Mouse (Mus musculus) adrenal gland, postnatal 14 days (tissue): ENCODE data around the gene Dnajc5. TPM values are rescaled to one million over a fixed set of nuclear protein-coding genes. Genes with fewer than 3 reads are reported as not detected.
A peak's percentile ranks its signal among the peaks of the same experiment; 100 is the strongest.

Experiments
- DNase-seq: peaks from one replicate; pipeline ENCODE4 v3.0.0; 2021; ENCODE audit warnings: mixed read lengths
- long read RNA-seq, 2 experiments: library from polyadenylated mRNA; stranded (forward); transcript quantifications; one replicate each; pipeline ENCODE4 v2.0.0; 2021
- total RNA-seq: library from RNA; stranded (reverse); gene quantifications from 2 replicates; pipeline ENCODE4 v1.2.3, GENCODE M21; 2021

Dnajc5 gene
- total RNA-seq: 77.3 and 89.9 TPM in 2 replicates
- long read RNA-seq, experiment 1, full-length matches to known transcripts: 39 of 58 reads
- long read RNA-seq, experiment 1, partial matches to known transcripts: 1 of 58 reads
- long read RNA-seq, experiment 1, other reads (novel, unspliced or antisense): 18 of 58 reads
- long read RNA-seq, experiment 2, full-length matches to known transcripts: 41 of 62 reads
- long read RNA-seq, experiment 2, partial matches to known transcripts: 2 of 62 reads
- long read RNA-seq, experiment 2, other reads (novel, unspliced or antisense): 19 of 62 reads

GRCm38 (mm10) chr2:181520118-181520935 is at the start of gene Dnajc5:
Gene Dnajc5, plus strand, starts transcription at chr2:181520485.
- DNase-seq: peak; percentile 99

- peak; percentile 72 for DNase-seq
Observed at GRCm38 (mm10) chr2:181471246-181471645, 49.0 kb upstream of the Dnajc5 start.

GRCm38 (mm10) chr2:181472256-181472827 is 47.9 kb upstream of the Dnajc5 start:
- DNase-seq: peak; percentile 46

DNA sequence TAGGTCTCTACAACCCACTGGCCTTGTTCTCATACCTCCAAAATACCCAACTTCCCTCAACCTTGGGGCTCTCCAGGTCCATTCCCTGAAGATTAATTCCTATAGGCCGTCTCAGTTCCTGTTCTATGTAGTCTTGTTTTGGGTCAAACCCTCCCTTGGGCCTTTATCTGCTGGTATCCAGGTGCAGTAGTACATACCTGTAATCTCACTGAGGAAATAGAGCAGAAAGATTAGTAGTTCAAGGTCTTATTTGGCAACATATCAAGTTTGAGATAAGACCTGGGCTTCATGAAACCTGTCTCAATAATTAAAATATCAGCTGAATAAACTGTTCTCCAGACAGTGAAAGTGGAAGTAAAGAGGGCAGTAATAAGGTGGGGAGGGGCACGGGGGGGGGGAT is 37.2 kb upstream of the Dnajc5 start:
- no peak for DNase-seq

DNA sequence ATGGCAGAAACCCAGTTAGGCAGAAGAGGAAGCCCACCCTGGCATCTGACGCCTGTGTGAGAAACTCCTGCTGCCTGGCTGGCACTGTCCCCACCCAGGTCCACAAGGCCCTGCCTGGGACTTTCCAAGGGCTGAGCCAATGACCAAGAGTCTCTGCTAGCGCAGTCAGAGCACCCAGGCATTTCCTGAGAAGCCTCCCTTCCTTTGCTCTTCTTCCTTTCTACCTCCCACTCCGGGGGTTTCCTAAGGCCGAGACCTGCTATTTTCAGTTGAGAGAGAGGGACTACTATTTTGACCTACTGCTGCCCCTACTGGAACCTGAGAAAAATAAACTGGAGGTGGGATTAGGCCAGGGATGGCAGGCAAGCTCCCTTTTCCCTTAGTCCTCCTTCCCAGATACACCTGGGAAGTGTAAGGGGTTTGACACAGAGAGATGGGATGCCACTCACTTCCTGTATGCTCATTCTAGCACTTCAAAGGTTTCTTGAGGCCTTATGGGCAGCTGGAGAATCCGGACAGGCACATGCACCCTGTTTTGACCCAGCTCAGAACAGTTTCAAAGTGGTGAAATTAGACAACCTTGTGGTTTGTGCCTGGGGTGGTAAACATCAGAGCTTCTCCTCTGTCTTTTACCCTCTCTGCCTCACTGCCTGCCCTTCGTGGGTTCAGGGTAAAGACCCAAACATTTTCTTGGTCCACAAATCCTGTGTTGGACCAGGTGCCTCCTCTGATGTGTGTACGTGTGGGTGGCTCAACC is 36.5 kb upstream of the Dnajc5 start:
- peak; percentile 63 for DNase-seq

GRCm38 (mm10) chr2:181484456-181485233 is 35.6 kb upstream of the Dnajc5 start:
- DNase-seq: peak; percentile 68

- no peak for DNase-seq
Observed at GRCm38 (mm10) chr2:181485741-181486140, 34.5 kb upstream of the Dnajc5 start.

DNA sequence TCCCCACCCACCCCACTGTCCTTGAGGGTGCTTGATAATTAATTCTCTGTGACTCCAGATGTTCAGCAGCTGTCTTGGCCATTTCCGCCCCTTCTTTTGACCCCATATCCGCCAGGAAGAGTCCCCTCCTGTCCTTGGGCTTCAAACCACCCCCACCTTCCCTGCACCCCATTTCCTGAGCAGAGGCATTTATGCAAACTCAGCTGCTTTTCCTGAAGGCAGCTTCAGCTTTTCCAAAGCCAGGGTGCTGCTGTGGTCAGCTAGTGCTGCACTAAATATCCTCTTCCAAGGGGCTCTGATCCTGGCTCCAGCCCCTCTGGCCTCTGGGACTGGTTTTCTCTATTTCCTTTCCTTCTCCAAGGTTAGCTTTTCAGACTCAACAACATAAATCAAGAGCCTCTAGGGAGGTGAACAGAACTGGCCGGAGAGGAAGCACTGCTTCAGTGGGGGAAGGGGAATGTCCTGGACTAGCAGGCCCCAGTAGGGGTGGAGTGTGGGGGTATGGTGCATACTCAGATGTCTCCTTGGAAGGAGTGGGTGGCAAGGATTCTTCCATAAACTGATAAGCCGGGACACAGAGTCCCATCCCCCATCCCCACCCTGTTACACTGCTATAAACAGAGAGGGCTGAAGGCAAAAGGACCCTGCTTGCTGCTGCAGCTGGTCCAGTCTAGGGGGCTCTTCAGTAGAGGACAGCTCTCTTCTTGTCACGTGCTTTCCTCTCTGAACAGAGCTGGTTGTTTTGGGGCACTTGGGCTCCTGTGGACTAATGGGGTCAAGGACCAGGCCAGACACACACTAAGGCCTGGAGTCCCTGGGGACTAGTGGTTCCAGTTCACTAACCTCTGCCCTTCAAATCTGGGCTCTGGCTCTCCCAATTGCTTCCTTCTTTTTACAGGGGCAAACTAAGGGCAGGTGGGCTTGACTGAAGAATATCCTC is 32.7 kb upstream of the Dnajc5 start:
- DNase-seq: peak; percentile 86

DNA sequence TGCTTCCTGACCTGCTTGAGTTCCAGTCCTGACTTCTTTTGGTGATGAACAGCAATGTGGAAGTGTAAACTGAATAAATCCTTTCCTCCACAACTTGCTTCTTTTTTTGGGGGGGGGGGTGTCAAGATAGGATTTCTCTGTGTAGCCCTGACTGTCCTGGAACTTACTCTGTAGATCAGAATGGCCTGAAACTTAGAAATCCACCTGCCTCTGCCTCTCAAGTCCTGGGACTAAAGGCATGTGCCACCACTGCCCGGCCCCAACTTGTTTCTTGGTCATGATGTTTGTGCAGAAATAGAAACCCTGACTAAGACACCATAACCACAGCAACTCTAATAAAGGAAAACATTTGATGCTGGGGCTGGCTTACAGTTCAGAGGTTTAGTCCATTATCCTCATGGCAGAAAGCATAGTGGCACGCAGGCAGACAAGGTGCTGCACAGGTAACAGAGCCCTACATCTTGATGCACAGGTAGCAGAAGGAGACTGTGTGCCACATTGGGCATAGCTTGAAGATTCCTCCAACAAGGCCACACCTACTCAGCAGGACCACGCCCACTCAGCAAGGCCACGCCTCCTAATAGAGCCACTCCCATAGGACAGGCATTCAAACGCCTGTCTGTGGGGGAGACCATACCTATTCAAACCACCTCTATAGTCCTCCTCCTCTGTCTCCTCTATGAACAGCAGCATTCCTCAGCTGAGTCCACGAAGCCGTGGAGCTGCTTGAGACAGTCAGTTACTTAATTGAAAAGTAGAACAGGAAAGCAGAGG is 28.7 kb upstream of the Dnajc5 start:
- DNase-seq: peak; percentile 69

GRCm38 (mm10) chr2:181492206-181492605 is 28.1 kb upstream of the Dnajc5 start:
- DNase-seq: no peak

DNA sequence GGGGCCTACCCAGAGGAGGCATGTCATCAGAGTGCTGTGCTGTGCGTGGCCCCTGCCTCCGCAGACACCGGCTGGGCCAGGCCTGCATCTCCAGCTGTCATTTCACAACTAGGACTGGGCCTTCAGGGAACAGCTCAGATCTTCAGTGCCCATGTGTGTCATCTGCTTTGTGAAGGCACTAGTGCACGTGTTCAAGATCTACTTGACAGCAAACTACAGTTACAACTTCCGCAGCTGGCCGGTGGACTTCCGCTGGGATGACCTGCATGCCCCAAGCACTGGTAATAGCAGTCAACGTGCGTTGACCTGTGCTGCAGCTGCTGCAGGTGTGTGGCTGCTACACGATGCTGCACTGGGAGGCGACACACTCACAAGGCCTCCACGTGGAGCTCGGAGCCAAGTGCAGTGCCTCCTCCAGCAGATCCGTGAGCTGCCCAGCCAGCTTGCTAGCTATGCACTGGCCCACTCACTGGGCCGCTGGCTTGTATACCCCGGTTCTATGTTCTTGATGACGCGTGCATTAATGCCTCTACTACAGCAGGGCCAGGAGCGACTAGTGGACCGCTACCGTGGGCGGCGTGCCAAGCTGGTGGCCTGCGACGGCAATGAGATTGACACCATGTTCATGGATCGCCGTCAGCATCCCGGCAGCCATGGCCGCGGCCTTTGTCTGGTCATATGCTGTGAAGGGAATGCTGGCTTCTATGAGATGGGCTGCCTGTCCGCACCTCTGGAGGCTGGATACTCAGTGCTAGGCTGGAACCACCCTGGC is 26.9 kb upstream of the Dnajc5 start, which contains the start of gene Abhd16b:
Gene Abhd16b (plus strand): TSS at position 51 of the 772 bp plus-strand sequence.
- DNase-seq: no peak

- no peak for DNase-seq
Observed at GRCm38 (mm10) chr2:181494266-181494945, 25.9 kb upstream of the Dnajc5 start.

DNA sequence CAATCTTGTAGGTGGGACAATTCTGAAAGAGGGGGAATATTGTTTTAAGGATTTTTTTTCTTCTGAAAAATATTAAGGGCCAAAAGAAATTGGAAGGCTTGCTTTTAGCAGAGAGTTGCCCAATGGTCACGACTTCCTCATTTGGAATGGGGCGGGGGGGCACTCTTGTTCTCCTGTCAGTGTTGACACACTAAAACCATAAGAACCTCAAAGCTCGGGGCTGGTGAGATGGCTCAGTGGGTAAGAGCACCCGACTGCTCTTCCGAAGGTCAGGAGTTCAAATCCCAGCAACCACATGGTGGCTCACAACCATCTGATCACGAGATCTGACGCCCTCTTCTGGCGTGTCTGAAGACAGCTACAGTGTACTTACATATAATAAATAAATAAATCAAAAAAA is 24.4 kb upstream of the Dnajc5 start:
- DNase-seq: peak; percentile 26

- peak; percentile 88 for DNase-seq
Observed at GRCm38 (mm10) chr2:181496281-181496680, 24.0 kb upstream of the Dnajc5 start.

DNA sequence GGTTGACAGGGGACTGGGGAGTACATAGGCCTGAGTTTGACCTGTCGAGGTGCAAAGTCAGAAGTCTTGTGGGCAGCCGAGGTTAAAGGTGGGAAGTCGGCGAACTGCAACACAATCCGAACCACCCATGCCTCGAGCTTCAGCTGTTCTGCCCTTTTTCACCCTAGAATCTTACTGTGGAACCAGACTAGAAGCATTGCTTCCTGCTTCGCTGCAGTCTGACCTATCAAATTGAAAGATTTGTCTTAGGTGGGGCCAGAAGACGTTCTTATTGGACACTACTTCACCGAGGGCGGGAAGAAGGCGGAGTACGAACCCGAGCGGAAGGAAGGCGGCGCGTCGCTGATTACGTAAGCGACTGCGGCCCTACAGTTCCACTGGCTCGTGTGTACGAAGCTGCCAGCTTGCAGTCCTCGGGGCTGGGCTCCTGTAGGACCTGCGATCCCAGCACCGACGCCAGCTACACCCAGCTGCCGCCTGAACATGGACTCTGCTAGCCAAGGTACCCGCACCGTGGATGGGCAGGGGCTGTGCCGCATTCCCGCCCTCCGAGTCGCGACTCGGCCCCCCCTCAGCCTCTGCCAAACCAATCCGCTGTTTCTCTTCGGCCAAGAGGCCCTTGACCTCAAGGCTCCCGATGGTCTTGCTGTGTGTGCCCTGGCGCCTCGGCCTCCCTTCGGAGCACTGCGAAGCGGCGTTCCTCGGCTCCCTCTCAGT is 23.3 kb upstream of the Dnajc5 start, which contains the start of gene Tpd52l2:
Gene Tpd52l2 (plus strand): TSS at position 312 of the 717 bp plus-strand sequence.
- DNase-seq: peak; percentile 95

GRCm38 (mm10) chr2:181497548-181497875 is 22.8 kb upstream of the Dnajc5 start:
- peak; percentile 87 for DNase-seq

DNA sequence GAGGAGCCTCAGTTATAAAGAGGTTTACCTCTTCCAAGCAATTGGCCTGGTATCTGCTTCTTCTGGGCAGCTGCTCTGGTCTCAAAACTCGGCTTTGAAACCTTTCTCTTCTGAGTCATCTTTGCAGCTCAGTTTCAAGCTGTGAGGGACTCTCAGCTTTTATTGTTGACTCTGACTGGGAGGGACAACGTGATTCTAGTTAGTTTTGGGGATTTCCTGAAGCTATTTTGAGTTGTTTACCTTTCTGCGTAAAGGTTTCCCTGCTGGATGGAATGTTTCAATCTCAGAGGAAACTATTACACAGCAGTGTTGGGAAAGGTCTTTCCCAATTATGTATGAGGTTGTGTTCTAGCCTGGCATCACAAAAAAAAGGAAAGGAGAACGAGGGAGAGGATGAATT is 21.6 kb upstream of the Dnajc5 start:
- no peak for DNase-seq
